Mouse (Mus musculus): ENCODE data around the gene Edil3.

GRCm38 (mm10) chr13:88820686-88821308, 475 bp upstream of the Edil3 start:
- TF ChIP-seq POLR2A (IDR thresholded peaks at IDR 0.05; ENCODE audit: borderline replicate concordance, insufficient read depth, low read length) (no peak), CTCF (IDR thresholded peaks at IDR 0.05; ENCODE audit: borderline replicate concordance, insufficient read depth, low read depth, low read length) (no peak)

Data from cerebellum, adult 2 months (tissue).